Mouse (Mus musculus) lung, postnatal 0 days (tissue): ENCODE measurements around the gene Ppat.

Source experiments
- CTCF ChIP-seq: IDR thresholded peaks from 2 replicates; pipeline ENCODE4 v1.5.1; 2016; ENCODE audit warnings: antibody characterized with exemption, mild to moderate bottlenecking
- EP300 ChIP-seq: IDR thresholded peaks from 2 replicates; pipeline ENCODE4 v1.6.1; 2016; ENCODE audit warnings: antibody characterized with exemption, mild to moderate bottlenecking, control low read depth

- TF ChIP-seq CTCF (no peak), EP300 (no peak)
Measured at GRCm38 (mm10) chr5:76947142-76947541, 4.2 kb downstream of the Ppat start.
